Mouse (Mus musculus): ENCODE measurements around the gene Fam131b. TPM values are rescaled to one million over a fixed set of nuclear protein-coding genes. Genes with fewer than 3 reads are reported as not detected.

The Fam131b gene
- polyA plus RNA-seq, 1 experiment from 2014 or later: 4.7 TPM

GRCm38 (mm10) chr6:42325268-42325609 is 796 bp upstream of the Fam131b start:
- H3K27me3 ChIP-seq (replicated peaks; ENCODE audit: control insufficient read depth, insufficient read depth, low read length): no peaks in the 10 kb centered on the region
- H3K27ac ChIP-seq (ENCODE audit: low read depth, low read length): peak overlapping the region; percentile 86
- peak overlapping the region; percentile 88 for H3K9ac ChIP-seq (ENCODE audit: low read length)
- H3K9me3 ChIP-seq (replicated peaks; ENCODE audit: control insufficient read depth, low read length): no peaks in the 10 kb centered on the region
- H3K4me3 ChIP-seq (ENCODE audit: low read depth, low read length): peak overlapping the region; percentile 69
- peaks cover 5% of the 10 kb centered on the region; the same call in 1 of the 2 replicates for H3K36me3 ChIP-seq (ENCODE audit: control insufficient read depth, insufficient read depth, low read length)
- peak overlapping the region; percentile 70 for H3K4me2 ChIP-seq (ENCODE audit: low read length)
- H3K4me1 ChIP-seq (ENCODE audit: control insufficient read depth, insufficient read depth, low read length): peaks cover 4% of the 10 kb centered on the region; the same call in 1 of the 2 replicates
- WGBS: 2% methylated on average over 7 of the region's 7 CpGs
- peak; percentile 79 for DNase-seq (ENCODE audit: low spot score)
- peak; percentile 30 for ATAC-seq

DNA sequence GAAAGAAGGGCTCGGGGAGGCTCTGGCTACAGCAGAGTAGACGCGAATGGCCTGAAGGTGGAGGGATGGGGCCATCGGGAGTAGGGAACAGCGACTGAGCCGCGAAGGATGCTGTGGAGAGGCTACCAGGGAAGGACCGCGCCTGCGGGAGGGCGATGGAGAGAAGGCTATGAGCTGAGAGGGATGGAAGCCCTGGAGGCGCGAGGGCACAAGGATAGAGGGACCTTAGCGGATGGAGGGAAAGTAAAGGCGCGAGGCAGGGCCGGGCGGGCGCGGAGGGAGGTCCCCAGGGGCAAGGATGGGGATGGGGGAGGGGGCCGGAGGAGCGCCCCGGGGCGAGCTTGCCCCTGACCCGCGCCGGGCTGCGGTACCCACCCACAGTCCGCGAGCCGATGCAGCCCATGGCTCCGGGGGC is 369 bp downstream of the Fam131b start:
- peaks cover 4% of the 10 kb centered on the region; the same call in 1 of the 2 replicates for H3K4me1 ChIP-seq (ENCODE audit: control insufficient read depth, insufficient read depth, low read length)
- H3K27me3 ChIP-seq (replicated peaks; ENCODE audit: control insufficient read depth, insufficient read depth, low read length): no peaks in the 10 kb centered on the region
- H3K27ac ChIP-seq (ENCODE audit: low read depth, low read length): peak overlapping the region; percentile 86
- H3K36me3 ChIP-seq (ENCODE audit: control insufficient read depth, insufficient read depth, low read length): peaks cover 5% of the 10 kb centered on the region; the same call in 1 of the 2 replicates
- DNase-seq (ENCODE audit: low spot score) (no peak), ATAC-seq (peak; percentile 67)
- H3K9ac ChIP-seq (ENCODE audit: low read length): peak overlapping the region; percentile 88
- 0% methylated on average over 10 of the region's 32 CpGs for WGBS
- peak overlapping the region; percentile 70 for H3K4me2 ChIP-seq (ENCODE audit: low read length)
- peak overlapping the region; percentile 69 for H3K4me3 ChIP-seq (ENCODE audit: low read depth, low read length)
- H3K9me3 ChIP-seq (replicated peaks; ENCODE audit: control insufficient read depth, low read length): no peaks in the 10 kb centered on the region

- peak overlapping the region; percentile 69 for H3K4me3 ChIP-seq (ENCODE audit: low read depth, low read length)
- H3K9me3 ChIP-seq (replicated peaks; ENCODE audit: control insufficient read depth, low read length): no peaks in the 10 kb centered on the region
- peak overlapping the region; percentile 86 for H3K27ac ChIP-seq (ENCODE audit: low read depth, low read length)
- peak overlapping the region; percentile 70 for H3K4me2 ChIP-seq (ENCODE audit: low read length)
- H3K4me1 ChIP-seq (ENCODE audit: control insufficient read depth, insufficient read depth, low read length): peaks cover 4% of the 10 kb centered on the region; the same call in 1 of the 2 replicates
- peak overlapping the region; percentile 88 for H3K9ac ChIP-seq (ENCODE audit: low read length)
- ATAC-seq (peak; percentile 21), DNase-seq (ENCODE audit: low spot score) (peak; percentile 51)
- H3K27me3 ChIP-seq (replicated peaks; ENCODE audit: control insufficient read depth, insufficient read depth, low read length): no peaks in the 10 kb centered on the region
- under 1% methylated on average over 27 of the region's 28 CpGs for WGBS
- H3K36me3 ChIP-seq (ENCODE audit: control insufficient read depth, insufficient read depth, low read length): peaks cover 10% of the 10 kb centered on the region
These were observed 924 bp downstream of the Fam131b start for GRCm38 (mm10) chr6:42323371-42324066.

GRCm38 (mm10) chr6:42318293-42318692 is 6.2 kb downstream of the Fam131b start:
- H3K36me3 ChIP-seq (ENCODE audit: control insufficient read depth, insufficient read depth, low read length): peaks cover 45% of the 10 kb centered on the region

DNA sequence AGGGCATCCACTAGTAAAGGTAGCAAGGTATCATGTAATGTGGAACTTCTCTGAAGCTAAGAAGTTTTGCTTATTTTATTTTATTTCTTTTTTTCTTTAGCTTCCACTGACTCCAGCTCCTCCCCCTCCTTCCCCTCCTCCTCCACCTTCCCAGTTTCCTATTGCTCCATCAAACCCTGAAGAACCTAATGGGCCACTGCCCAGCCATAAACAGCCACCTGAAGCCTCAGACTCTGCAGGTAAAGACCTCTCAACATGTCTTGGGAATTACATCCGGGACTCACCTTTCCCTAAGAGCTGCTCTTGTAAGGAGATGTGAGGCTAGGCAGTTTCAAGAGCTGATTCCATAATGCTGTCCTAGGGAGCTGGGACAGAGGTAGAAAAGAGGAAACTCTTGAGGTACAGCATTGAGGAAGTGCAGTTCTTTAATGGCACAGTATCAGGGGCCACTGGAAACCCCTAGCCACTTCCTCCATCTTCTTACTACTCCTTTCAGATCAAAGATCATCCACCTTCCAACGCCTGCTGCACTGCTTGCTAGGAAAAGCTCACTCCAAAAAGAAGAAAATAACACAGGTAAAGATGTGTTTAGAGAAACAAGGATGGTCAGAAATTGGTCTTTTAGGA is 13.9 kb downstream of the Fam131b start:
- 93% methylated on average over 2 of the region's 2 CpGs for WGBS
- DNase-seq (ENCODE audit: low spot score): no peak
- no peak overlapping the region for H3K9ac ChIP-seq (ENCODE audit: low read length)
- H3K9me3 ChIP-seq (replicated peaks; ENCODE audit: control insufficient read depth, low read length): no peaks in the 10 kb centered on the region
- no peak for ATAC-seq
- H3K36me3 ChIP-seq (ENCODE audit: control insufficient read depth, insufficient read depth, low read length): peaks cover 72% of the 10 kb centered on the region
- H3K4me3 ChIP-seq (ENCODE audit: low read depth, low read length): no peak overlapping the region
- no peaks in the 10 kb centered on the region for H3K4me1 ChIP-seq (ENCODE audit: control insufficient read depth, insufficient read depth, low read length)
- H3K27ac ChIP-seq (ENCODE audit: low read depth, low read length): no peak overlapping the region
- H3K27me3 ChIP-seq (replicated peaks; ENCODE audit: control insufficient read depth, insufficient read depth, low read length): no peaks in the 10 kb centered on the region
- H3K4me2 ChIP-seq (ENCODE audit: low read length): no peak overlapping the region

More at GRCm38 (mm10) chr6:42318293-42318692, 6.2 kb downstream of the Fam131b start:
- no peak for ATAC-seq
- no peaks in the 10 kb centered on the region for H3K27me3 ChIP-seq (replicated peaks; ENCODE audit: control insufficient read depth, insufficient read depth, low read length)
- H3K9ac ChIP-seq (ENCODE audit: low read length): no peak overlapping the region
- no peaks in the 10 kb centered on the region for H3K9me3 ChIP-seq (replicated peaks; ENCODE audit: control insufficient read depth, low read length)
- H3K4me3 ChIP-seq (ENCODE audit: low read depth, low read length): no peak overlapping the region
- H3K27ac ChIP-seq (ENCODE audit: low read depth, low read length): no peak overlapping the region
- H3K4me2 ChIP-seq (ENCODE audit: low read length): no peak overlapping the region
- DNase-seq (ENCODE audit: low spot score): no peak
- 87% methylated on average over 4 of the region's 4 CpGs for WGBS
- peaks cover 4% of the 10 kb centered on the region; the same call in 1 of the 2 replicates for H3K4me1 ChIP-seq (ENCODE audit: control insufficient read depth, insufficient read depth, low read length)

DNA sequence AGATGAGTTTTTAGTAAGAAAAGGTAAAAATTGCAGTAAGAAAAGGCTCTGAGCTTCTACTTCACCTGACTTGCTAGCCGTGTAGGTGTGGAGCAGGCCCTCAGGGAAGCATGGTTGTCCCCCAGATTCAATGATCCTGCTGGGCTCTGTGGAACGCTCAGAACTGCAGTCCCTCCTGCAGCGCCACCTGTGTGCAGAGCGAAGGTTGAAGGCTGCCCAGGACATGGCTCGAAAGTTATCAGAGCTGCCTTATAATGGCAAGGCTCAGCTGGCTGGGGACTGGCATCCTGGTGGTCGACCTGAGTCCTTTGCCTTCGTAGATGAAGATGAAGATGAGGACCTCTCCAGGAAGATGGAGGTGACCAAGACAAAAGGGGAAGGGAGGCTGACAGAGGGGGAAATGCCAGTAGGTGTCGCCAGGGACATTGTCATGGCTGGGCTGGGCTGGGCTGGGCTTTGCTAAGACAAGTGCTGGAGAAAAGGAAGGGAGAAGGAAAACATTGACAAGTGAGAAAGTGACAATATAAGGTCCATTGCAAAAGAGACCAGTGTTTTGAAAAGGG is 14.5 kb downstream of the Fam131b start:
- 44% methylated on average over 8 of the region's 8 CpGs for WGBS
- ATAC-seq: no peak
- peaks cover 77% of the 10 kb centered on the region for H3K36me3 ChIP-seq (ENCODE audit: control insufficient read depth, insufficient read depth, low read length)

GRCm38 (mm10) chr6:42299362-42299761 is 25.1 kb downstream of the Fam131b start:
- Histone ChIP-seq H3K9me3 (replicated peaks; ENCODE audit: control insufficient read depth, low read length) (no peaks in the 10 kb centered on the region), H3K4me2 (ENCODE audit: low read length) (no peak overlapping the region), H3K27me3 (replicated peaks; ENCODE audit: control insufficient read depth, insufficient read depth, low read length) (no peaks in the 10 kb centered on the region), H3K27ac (ENCODE audit: low read depth, low read length) (no peak overlapping the region), H3K36me3 (ENCODE audit: control insufficient read depth, insufficient read depth, low read length) (peaks cover 59% of the 10 kb centered on the region), H3K9ac (ENCODE audit: low read length) (no peak overlapping the region), H3K4me1 (ENCODE audit: control insufficient read depth, insufficient read depth, low read length) (no peaks in the 10 kb centered on the region), H3K4me3 (ENCODE audit: low read depth, low read length) (no peak overlapping the region)
- DNase-seq (ENCODE audit: low spot score) (no peak), ATAC-seq (no peak)
- WGBS: 96% methylated on average over 5 of the region's 5 CpGs

More for the DNA sequence above, 14.5 kb downstream of the Fam131b start:
- Histone ChIP-seq H3K4me2 (ENCODE audit: low read length) (no peak overlapping the region), H3K27me3 (replicated peaks; ENCODE audit: control insufficient read depth, insufficient read depth, low read length) (no peaks in the 10 kb centered on the region), H3K9me3 (replicated peaks; ENCODE audit: control insufficient read depth, low read length) (no peaks in the 10 kb centered on the region), H3K4me3 (ENCODE audit: low read depth, low read length) (no peak overlapping the region), H3K27ac (ENCODE audit: low read depth, low read length) (no peak overlapping the region), H3K9ac (ENCODE audit: low read length) (no peak overlapping the region), H3K4me1 (ENCODE audit: control insufficient read depth, insufficient read depth, low read length) (no peaks in the 10 kb centered on the region)
- DNase-seq (ENCODE audit: low spot score): no peak

GRCm38 (mm10) chr6:42295549-42296094 is 28.8 kb downstream of the Fam131b start:
- no peaks in the 10 kb centered on the region for H3K9me3 ChIP-seq (replicated peaks; ENCODE audit: control insufficient read depth, low read length)
- no peak overlapping the region for H3K9ac ChIP-seq (ENCODE audit: low read length)
- DNase-seq (ENCODE audit: low spot score) (no peak), ATAC-seq (no peak)
- no peaks in the 10 kb centered on the region for H3K27me3 ChIP-seq (replicated peaks; ENCODE audit: control insufficient read depth, insufficient read depth, low read length)
- no peaks in the 10 kb centered on the region for H3K4me1 ChIP-seq (ENCODE audit: control insufficient read depth, insufficient read depth, low read length)
- H3K27ac ChIP-seq (ENCODE audit: low read depth, low read length): no peak overlapping the region
- H3K36me3 ChIP-seq (ENCODE audit: control insufficient read depth, insufficient read depth, low read length): peaks cover 81% of the 10 kb centered on the region
- H3K4me2 ChIP-seq (ENCODE audit: low read length): no peak overlapping the region
- H3K4me3 ChIP-seq (ENCODE audit: low read depth, low read length): no peak overlapping the region
- WGBS: 84% methylated on average over 3 of the region's 3 CpGs
